Mouse (Mus musculus): ENCODE data around the gene Mb. TPM values are rescaled to one million over a fixed set of nuclear protein-coding genes. Genes with fewer than 3 reads are reported as not detected.
"Not testable (repeated sequence)": the region's sequence is repeated elsewhere in the genome, so short reads cannot be mapped to it uniquely, and the experiment has no call there.

Gene Mb
- total RNA-seq, 2 experiments from 2014 or later, result 840 to 1,154 TPM

DNA sequence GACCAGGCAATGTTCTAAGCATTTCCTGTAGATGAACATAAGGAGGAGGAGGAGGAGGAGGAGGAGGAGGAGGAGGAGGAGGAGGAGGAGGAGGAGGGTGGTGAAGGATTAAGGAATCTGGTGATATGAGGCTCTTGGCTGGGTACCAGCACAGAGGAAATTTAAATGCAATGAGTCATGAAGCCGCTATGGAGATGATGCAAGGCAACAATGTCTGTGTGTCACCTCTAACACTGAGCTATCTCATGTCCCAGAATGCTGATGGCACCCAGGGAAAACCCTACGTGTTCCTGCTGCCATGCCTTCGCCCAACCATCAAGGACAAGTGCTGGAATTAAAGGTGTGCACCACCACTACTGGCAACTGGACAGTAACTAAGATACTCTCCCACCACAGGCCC is 18.5 kb upstream of the Mb start:
- intact Hi-C loops (cut with DNase I; ENCODE audit: low total_unique reads), result no loop called here
- DNase-seq, result no peak

DNA sequence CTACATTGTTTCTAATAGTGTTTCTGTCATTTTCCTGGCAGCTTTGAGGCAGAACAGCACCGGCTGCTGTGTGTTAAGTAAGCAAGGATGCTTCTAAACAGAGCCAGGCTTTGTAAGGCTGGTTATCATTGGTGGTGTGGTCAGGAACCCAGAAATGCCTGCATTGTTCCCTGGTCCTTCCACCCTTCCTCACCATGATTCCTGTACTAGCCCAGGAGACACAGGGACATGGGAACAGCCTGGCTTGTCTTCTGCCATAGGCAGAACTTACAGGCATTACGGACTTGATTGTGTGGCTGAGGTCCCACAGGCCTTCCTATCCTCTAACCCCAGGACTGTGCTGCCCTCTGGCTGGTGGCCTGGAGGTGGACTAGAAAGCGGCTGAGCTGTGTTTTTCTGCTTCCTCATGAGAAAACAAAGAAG is 18.0 kb upstream of the Mb start:
- peak; percentile 55 for DNase-seq
- intact Hi-C loops (cut with DNase I; ENCODE audit: low total_unique reads), result no loop called here

DNA sequence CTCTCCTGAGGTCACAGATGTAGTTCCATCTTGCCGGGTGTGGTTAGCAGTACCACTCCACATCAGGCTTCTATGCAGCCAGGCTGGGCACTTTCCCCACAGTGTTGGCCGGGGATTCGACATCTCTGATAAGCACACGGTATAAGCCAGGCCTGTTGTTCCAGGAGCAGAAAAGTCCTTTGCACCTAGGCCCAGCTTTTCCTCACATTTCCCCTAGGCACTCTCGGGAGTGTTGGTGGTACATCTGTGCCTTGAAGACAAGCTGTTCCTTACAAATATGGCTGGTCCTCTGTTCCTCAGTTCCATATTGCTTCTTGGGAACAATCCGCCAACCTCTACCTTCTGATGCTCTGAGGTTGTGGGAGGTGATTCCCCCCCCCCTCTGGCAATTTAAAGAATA is 15.8 kb upstream of the Mb start:
- intact Hi-C loops (cut with DNase I; ENCODE audit: low total_unique reads), result no loop called here

DNA sequence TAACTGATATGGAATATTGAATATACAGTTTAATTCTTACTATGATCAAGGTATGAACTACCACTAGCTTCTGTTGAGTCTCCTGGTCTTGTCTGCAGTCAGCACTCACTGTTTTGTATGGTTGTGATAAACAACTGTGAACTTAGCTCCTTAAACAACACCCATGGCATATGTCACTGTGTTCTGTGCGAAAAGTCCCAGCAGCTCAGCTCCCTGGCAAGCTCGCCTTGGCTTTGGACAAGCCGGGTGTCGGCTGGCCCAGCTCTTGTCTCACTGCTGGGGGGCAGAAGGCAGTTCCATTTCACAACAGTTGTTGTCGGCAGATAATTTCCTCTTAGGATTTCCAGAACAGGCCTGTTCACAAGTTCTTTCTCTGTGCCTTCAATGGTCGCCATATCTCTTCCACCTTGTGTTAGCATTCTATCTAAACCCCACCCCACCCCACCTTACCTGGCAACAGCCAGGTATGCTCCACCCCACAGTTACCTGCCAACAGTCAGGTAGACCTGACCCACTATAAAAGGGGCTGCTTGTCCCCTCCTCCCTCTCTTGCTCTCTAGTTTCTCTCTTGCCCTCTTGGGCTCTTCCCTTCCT is 14.9 kb upstream of the Mb start:
- intact Hi-C loops (cut with DNase I; ENCODE audit: low total_unique reads), result no loop called here
- DNase-seq, result no peak

More for the DNA sequence above, 15.8 kb upstream of the Mb start:
- no peak for DNase-seq

DNA sequence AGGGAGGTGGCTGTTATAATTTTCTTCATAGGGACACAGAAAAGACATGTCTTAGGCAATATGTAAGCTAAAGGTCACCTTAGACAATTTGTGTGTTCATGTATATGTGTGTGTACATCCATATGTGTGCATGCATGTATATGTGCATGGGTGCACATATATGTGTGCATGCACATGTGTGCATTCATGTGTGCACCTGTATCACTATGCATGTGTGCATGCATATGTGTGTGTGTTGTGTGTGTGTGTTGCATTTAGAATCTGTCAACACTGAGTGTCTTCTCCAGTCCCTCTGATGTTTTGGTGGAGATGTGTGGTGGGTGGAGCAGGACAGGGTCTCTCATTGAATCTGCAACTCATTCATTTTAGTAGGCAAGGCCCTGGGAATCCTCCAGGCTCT is 12.3 kb upstream of the Mb start:
- intact Hi-C loops (cut with DNase I; ENCODE audit: low total_unique reads), result no loop called here
- DNase-seq, result no peak

DNA sequence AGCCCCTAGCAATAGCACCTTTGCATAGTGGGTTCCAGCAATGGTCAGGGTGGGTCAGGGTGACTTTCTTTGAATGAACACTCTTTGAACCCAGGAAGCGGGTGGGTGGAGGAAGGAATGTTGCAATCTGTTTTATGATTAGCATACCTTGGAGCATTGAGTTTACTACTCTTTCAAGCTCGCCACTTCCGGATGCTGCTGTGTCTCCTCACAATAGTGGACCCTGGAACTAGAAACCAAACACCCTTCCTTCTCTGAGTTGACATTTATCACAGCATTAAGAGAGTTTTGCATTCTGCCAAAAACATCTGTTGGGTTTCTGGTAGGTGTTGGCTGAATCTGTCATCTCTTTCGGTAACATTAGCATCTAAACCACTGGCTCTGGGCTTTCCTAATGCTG is 8.9 kb upstream of the Mb start:
- DNase-seq; intact Hi-C loops (cut with DNase I; ENCODE audit: low total_unique reads): not testable (repeated sequence)

DNA sequence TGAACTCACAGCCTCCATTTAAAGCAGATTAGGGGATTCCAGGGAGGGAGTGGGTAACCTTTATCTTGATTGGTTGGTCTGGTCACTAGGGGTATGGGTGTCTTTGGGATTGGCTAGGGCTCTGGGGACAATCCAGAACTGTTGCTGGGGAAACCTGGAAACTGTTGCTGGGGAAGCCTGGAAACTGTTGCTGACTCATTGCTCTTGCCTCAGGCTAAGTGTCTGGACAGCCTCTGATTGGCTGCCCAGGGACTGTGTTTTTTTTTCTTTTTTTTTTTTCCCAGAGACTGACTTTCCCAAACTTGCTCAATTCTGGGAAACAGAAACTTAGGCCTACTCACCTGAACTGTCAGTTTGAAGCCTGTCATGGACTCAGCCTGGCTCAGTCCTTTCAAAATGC is 8.1 kb upstream of the Mb start:
- DNase-seq, result no peak
- intact Hi-C loops (cut with DNase I; ENCODE audit: low total_unique reads), result no loop called here

DNA sequence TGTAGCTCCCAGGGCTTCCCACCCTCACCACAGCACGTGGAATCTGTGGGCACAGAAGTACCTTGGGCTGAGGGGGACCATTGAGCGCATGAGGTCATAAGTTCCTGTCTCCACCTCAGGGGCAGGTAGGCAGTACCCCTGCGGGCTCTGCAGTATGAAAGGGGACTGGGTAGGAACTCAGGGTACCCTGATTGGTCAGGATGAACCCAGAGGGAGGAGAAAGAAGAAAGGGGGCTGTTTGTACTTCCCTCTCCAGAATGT is 6.3 kb upstream of the Mb start:
- intact Hi-C loops (cut with DNase I; ENCODE audit: low total_unique reads), result no loop called here
- DNase-seq, result no peak

DNA sequence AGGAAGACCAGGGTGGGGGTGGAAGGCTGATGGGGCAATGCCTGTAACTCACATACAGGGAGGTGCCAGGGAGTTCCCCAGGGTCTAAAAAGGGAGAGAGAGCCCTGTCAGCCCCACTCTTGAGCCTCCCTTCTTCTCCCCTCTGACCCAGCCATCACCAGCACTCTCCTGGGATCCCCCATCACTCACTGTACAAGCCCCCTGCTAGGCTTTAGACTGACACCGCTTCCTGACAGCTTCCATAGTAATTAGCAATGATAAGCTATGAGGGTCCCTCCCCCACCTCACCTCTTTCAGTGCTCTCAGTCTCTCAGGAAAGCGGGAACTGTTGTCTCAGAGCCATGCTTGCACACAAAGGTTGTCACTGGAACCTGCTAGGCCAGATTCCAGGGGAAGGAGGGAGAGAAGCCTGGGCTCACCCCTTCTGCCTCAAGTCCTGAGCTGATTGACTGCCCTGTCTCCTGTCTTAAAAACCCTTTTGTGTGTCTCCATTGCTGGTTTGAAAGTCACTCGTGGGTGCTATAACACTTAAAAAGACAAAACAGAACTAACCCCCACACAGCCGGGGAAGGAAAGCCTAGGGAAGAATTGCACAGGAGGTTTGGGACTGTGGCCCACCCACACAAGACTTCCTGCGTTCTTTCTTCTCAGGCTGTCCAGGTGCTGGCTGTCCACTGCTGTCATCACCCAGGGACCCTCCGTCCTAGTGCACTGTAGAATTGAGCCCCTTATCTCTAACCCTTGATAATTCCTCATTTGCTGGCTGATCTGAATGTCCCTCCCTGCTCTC is 5.7 kb upstream of the Mb start:
- intact Hi-C loops (cut with DNase I; ENCODE audit: low total_unique reads), result no loop called here
- no peak for DNase-seq

DNA sequence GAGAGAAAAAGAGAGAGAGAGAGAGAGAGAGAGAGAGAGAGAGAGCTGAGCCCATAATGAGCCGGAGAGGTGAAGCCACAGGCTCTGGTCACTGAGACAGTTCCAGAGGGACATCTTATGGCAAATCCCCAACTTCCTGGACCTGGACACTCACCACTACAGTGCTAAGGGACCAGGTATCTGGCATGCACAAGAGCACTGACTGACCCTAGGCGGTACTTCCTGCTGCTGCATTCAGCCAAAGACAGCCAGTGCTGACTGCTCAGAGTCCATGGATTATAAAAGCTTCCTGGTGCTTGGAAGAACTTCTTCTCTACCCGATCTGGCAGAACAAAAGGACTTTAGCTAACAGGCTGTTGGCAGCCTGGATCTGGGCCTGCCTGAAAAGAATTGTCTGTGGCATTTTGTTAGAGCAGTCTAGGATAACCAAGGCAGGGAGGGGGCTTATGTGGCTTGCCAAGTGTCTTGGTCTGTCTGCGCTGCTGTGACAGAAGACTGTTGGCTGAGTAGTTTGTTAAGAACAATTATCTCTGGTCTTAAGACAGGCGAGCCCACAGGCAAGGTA is 4.2 kb upstream of the Mb start:
- no peak for DNase-seq

DNA sequence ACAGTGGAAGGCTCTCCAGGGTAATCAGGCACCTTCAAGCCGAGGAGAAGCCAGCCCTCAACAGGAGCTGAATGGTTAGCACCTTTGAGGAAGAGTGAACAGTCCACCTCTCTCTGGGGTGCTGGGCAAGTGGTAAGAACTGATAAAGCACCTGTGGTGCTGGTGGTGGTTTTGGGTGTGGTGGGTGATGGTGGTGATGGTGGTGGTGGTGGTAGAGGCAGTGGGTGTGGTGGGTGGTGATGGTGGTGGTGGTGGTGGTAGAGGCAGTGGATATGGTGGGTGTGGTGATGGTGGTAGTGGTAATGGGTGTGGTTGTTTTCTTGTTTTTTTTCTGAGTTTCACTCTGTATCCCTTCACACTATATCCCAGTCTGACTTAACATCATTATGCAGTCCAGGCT is 2.6 kb upstream of the Mb start:
- intact Hi-C loops (cut with DNase I; ENCODE audit: low total_unique reads), result no loop called here
- no peak for DNase-seq

More for the DNA sequence above, 4.2 kb upstream of the Mb start:
- intact Hi-C loops (cut with DNase I; ENCODE audit: low total_unique reads), result no loop called here

DNA sequence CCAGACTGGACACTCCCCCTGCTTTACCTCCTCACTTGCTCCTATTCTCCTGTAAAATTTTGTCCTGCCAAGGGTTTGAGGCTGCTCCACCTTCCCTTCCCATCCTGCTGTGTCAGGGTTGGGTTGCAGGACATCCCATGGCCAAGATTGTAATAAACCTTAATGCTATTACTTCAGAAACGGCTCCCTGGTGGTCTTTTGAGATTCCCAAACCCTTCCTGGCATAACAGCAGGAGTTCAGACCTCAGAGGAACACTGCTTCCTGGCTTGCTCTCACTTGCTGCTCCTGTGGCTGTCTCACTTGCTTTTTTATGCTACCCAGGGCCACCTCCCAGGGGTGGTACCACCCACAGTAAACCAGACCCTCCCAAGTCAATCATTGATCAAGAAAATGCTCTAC is 1.7 kb upstream of the Mb start:
- no peak for DNase-seq
- intact Hi-C loops (cut with DNase I; ENCODE audit: low total_unique reads), result no loop called here

DNA sequence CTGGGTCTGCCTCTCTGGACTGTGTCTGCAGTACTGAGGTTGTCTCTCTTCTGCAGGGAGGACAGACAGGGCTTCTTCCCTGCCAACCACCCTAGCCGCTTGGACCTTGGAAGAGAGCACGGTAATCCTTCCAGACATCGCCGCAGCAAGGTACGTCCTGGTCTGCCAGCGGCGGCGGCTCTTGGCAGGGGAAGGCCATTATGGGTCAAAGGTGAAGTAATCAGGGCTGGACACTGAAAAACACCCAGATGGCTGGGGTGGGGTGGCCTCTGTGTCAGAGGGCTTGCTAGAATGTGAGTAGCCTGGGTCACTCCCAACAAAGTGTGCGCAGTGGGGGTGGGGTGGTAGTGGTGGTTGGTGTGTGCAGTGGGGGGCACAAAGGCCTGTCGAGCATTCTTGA is 4.9 kb downstream of the Mb start:
- DNase-seq, result peak; percentile 40
- intact Hi-C loops (cut with DNase I; ENCODE audit: low total_unique reads), result no loop called here

DNA sequence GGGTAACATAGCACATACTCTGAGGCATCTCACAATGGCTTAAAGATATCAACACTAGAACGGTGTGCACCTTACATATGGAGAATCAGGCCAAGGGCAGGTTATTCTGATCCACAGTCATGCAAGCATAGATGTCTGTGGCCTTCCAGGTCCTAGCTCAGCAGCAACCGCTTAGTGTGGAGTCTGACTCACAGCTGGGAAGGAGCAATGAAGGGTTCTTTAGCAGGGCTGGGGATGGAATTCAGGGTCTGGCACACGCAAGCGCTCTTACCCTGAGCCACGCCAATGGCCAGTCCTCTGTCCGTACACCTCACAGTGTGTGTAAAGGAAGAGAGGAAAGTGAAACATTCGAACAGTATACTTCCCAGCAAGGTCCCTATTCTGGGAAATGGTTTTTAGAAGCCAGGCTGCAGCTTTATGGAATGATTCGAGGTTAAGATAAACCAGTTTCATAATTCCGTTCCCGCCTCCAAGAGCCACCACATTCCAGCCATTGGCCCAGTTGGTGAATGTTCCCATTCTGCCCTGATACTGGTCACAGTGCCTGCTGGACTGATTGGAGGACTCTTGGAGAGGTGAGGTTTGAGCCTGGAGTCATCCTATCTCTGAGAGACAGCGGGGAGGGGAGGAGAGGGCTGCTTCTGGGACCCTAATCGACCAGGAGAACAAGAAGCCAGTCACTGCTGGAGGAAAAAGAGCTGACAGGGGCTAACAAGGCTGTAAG is 5.7 kb downstream of the Mb start, which contains the start of gene Apol6:
TSS of gene Apol6 (plus strand) at position 133 of the 724 bp plus-strand sequence.
- DNase-seq, result no peak
- intact Hi-C loops (cut with DNase I; ENCODE audit: low total_unique reads), result no loop called here

DNA sequence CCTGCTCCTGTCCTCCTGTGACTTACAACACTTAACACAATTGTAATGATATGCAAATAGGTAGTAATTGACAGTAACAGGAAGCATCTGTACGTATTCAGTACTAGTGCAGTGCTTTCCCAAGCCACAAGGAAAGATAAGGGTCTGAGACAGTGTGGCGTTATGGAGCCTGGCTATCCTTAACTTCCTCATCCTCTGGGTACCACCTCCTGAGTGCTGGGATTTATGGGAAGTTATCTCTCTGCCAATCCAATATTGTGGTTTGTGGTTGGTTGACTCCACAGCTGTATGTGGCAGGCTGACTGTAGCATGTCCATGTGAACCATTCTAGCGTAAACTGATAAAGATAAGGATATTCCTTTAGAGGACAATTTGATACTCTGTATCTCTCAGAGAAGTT is 9.7 kb downstream of the Mb start:
- intact Hi-C loops (cut with DNase I; ENCODE audit: low total_unique reads), result no loop called here

DNA sequence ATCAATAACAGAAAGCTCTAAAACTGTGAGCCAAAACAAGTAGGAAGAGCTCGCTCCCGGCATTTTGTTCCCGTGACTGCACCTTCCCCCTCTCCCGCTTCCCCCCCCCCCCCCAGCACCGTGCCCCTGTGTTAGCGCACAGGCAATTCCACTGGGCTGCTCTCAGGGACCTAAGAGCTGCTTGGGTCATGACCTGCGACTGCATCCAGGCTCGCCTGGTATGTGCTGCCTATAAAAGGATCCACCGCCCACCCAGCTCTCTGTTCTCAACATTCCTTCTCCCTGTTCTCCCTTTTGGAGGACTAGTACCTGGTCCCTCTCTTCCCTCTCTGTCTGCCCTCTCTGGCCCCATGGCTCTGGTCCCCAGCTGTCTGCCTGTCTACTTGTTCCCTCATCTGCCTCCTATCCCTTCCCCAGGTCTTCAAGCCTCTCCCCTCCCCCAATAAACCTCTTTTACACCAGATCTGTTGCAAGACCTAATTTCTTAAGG is 11.2 kb downstream of the Mb start:
- intact Hi-C loops (cut with DNase I; ENCODE audit: low total_unique reads), result no loop called here
- DNase-seq, result no peak

More for the DNA sequence above, 9.7 kb downstream of the Mb start:
- DNase-seq, result no peak

DNA sequence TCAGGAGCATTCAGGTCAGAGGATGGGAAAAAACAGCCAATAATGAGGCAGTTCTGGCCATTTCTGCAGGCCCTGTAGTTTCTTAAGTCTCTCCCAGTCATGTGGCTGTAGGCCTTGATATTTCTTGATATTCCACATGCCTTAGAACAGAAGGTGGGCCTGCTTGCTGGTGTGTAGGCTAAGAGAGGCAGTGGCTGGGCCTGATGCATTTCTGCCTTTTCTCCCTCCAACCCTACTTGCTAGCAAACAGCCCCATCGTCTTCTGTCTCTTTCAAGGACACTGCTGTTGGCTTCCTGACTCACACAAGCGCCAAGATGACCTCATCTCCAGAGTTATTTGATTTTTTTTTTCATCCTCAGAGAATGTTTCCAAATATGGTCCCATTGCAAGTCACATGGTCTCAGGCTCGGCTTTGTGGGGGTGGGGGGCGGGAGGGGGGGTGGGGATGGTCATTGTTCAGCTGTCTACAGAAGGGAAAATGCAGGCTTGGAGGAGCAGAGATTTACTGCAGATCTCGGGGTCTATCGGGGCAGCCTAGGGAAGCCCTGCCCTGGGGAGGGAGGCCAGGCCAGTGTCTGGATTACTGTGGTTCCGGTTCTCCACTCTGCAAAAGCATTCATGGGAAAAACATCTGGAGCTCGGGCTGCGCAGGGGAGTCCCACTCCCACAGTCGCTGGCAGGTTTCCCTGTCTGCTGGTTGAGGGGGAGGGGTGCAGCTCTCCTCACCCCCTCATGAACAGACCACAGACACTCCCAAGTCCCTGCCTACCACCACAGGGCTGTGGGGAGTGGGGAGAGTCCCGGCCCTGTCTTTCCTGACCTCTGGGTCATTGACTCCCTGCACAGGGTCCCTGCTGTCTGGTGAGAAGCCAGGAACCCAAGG is 12.9 kb downstream of the Mb start:
- intact Hi-C loops (cut with DNase I; ENCODE audit: low total_unique reads), result no loop called here

DNA sequence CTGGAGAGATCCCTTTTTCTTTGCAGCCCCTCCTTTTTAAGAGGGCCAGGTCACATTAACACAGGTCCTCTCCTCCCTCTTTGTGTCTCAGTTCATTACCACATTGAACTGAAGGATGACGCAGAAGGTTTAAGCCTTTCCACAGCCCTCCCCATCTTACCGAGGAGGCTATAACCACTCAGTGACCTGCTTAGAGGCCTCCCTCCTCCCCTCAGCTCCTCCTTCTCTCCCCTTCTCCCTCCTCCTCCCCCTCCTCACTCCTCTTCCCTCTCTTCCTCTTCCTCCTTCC is 13.5 kb downstream of the Mb start:
- no peak for DNase-seq
- intact Hi-C loops (cut with DNase I; ENCODE audit: low total_unique reads), result no loop called here

More for the DNA sequence above, 12.9 kb downstream of the Mb start:
- DNase-seq, result peak; percentile 82

DNA sequence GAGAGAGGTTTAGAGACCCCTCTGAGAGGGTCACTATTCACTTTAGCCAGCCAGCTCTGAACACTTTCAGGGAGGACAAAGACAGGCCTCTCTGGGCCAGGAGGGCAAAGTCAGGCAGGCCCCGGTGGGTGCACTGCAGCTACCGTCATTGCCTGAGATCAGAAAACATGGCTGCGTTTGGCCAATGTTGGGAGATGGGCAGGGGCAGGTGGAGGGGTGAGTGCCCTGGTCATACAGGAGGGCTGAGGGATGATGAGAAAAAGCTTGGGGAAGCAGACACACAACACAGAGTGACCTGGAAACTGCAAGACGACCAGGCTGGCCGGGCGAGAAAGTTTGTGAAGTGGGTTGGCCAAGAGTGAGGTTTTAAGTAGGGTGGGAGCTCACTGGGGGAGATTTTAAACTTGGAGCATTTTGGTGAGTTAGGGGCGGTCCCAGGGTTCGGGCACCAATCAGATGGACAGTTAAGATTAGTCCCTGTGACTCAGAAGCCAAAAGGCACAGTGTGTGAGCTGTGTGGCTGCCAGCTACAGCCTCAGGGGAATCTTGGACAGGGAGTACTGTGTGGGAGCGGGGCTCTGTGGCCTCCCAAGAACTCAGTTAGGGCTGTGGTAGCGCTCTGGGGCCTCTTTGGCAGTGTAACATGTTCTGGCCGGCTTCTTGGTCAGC is 14.0 kb downstream of the Mb start:
- intact Hi-C loops (cut with DNase I; ENCODE audit: low total_unique reads), result no loop called here

More for the DNA sequence above, 14.0 kb downstream of the Mb start:
- DNase-seq, result peak; percentile 92

Measured in gastrocnemius, postnatal 14 days (tissue).